10 mouse cellular contexts compared by ENCODE assay signal in genomic region chr1:18640858-18641257, GRCm38 (mm10).
"Had no signal": no experiment of that assay in that cellular context is flagged by ENCODE, and none has a peak within 500 bp of the region (broad histone marks: within the 10 kb centered on the region; RNA-seq: fewer than 3 reads in every experiment).

No protein-coding gene starts in this region.

- ATAC-seq: lung, postnatal 0 days; midbrain, embryonic 13.5 days; midbrain, embryonic 15.5 days had no signal

- DNase-seq: lung, adult 2 months; lung, postnatal 14 days; lung, postnatal 36 days; right cerebral cortex, postnatal 14 days; thymus, adult 2 months; thymus, postnatal 25 days; thymus, postnatal 4 days had no signal
